Mouse (Mus musculus) G1E (cell line): Measurements from ENCODE around the gene Hltf. TPM values are rescaled to one million over a fixed set of nuclear protein-coding genes. Genes with fewer than 3 reads are reported as not detected.
"Not testable (repeated sequence)": the region's sequence is repeated elsewhere in the genome, so short reads cannot be mapped to it uniquely, and the experiment has no call there.

Experiments
- ATAC-seq: 2 replicates; pipeline ENCODE4 v1.8.0; 2016; ENCODE audit warnings: mild to moderate bottlenecking; ENCODE audit not compliant: insufficient number of reproducible peaks, poor library complexity, low FRiP score, severe bottlenecking; ENCODE audit errors: extremely low read depth
- DNase-seq: peaks from one replicate; pipeline ENCODE4 v3.0.0; 2012; ENCODE audit warnings: low spot score
- H3K27me3 ChIP-seq: 2 replicates; pipeline ENCODE4 v1.6.1; 2012; ENCODE audit warnings: mild to moderate bottlenecking, low read length, inconsistent platforms; ENCODE audit not compliant: insufficient read depth
- H3K36me3 ChIP-seq: replicated peaks from 2 replicates; pipeline ENCODE3; 2012; ENCODE audit warnings: mild to moderate bottlenecking, inconsistent platforms
- H3K4me1 ChIP-seq: 2 replicates; pipeline ENCODE4 v1.6.1; 2012; ENCODE audit warnings: low read depth, low read length, inconsistent platforms, mixed read lengths; ENCODE audit not compliant: insufficient read depth
- H3K4me3 ChIP-seq: 2 replicates; pipeline ENCODE4 v1.5.1; 2012; ENCODE audit warnings: low read depth, mild to moderate bottlenecking, inconsistent platforms, low read length, moderate library complexity, mixed read lengths
- H3K9me3 ChIP-seq: replicated peaks from 2 replicates; pipeline ENCODE4 v1.6.1; 2012; ENCODE audit warnings: inconsistent platforms
- CTCF ChIP-seq: IDR thresholded peaks from 2 replicates; pipeline ENCODE4 v1.5.1; 2012; ENCODE audit warnings: low read depth, low read length, inconsistent platforms, mixed read lengths
- GATA1 ChIP-seq: IDR thresholded peaks from 2 replicates; pipeline ENCODE4 v1.6.1; 2012; ENCODE audit warnings: borderline replicate concordance, low read length, inconsistent platforms, mixed read lengths
- GATA2 ChIP-seq: IDR thresholded peaks from 2 replicates; pipeline ENCODE4 v1.6.1; 2012; ENCODE audit warnings: low read depth, low read length, inconsistent platforms, borderline replicate concordance
- POLR2AphosphoS5 ChIP-seq: IDR thresholded peaks from 2 replicates; pipeline ENCODE4 v1.6.1; 2012; ENCODE audit warnings: low read depth, low read length, inconsistent platforms; ENCODE audit not compliant: insufficient replicate concordance
- TAL1 ChIP-seq: conservative IDR thresholded peaks from 2 replicates; pipeline ENCODE4 v1.6.1; 2012; ENCODE audit warnings: low read depth, low read length, inconsistent platforms, mixed read lengths
- polyA plus RNA-seq: library from polyadenylated mRNA; stranded (reverse); fragments of >175 nt; gene quantifications from 2 replicates; pipeline ENCODE4 v1.2.3, GENCODE M21; 2012
- total RNA-seq, 2 experiments: library from RNA; stranded (forward) in 1 of 2; stranded (reverse) in 1 of 2; fragments of 200-1000 nt in 1 of 2; fragments of >200 nt in 1 of 2; fragmentation: Nextera tagmentation in 1 of 2; gene quantifications; 2 replicates each; pipeline ENCODE4 v1.2.3; 2014 to 2017

Hltf gene
- total and polyA plus RNA-seq, 3 experiments: 14.2 to 85.2 (median 85.0) TPM

DNA sequence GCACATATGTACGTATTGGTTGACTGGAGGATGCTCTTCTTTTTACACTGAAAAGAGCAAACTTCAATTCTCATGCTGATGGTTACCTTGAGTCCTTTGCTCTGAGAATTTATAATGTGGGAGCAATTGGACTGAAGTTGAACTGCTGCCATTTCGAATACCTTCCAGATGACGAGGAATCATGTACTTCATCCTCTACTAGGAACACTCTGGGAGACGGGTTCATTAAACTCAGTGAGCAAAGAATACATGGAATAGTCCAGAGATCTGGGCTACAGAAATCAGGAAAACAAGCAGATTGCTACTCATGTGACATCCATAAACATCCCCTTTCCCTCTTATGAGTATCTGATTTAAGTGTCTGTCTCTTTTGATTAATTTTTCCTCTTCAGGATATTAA lies 21.5 kb upstream of the Hltf start:
- H3K4me3 ChIP-seq: no peak overlapping the region
- ATAC-seq (no peak), DNase-seq (no peak)
- no peaks in the 10 kb centered on the region for H3K9me3 ChIP-seq
- H3K36me3 ChIP-seq: peaks cover 8% of the 10 kb centered on the region
- H3K4me1 ChIP-seq: peaks cover 18% of the 10 kb centered on the region
- TF ChIP-seq GATA2: no peak
- no peak for TF ChIP-seq POLR2AphosphoS5
- no peak for TF ChIP-seq GATA1
- no peak for TF ChIP-seq TAL1
- TF ChIP-seq CTCF: no peak
- H3K27me3 ChIP-seq: no peaks in the 10 kb centered on the region

DNA sequence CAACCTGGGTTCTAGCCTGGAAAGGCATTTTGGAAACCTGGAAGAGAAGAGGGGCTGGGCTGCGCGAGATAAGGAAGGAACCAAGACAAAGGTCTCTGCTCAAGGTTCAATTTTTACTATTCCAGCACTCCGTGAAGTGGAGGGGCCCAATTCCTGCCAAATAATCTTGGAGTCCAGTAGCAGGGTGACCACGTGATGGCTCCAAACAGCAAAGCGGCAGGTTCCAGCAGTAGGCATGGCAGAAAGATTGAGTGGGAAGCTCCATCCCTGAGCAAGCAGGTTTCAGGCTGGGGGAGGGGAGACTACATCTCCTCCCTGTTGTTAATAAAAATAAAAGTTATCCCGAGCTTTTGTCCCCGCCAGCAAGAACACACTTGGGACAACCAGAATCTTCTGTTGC lies 16.1 kb upstream of the Hltf start:
- not testable (repeated sequence) for H3K27me3 ChIP-seq, ATAC-seq, H3K4me1 ChIP-seq, H3K9me3 ChIP-seq, H3K4me3 ChIP-seq, H3K36me3 ChIP-seq, DNase-seq

DNA sequence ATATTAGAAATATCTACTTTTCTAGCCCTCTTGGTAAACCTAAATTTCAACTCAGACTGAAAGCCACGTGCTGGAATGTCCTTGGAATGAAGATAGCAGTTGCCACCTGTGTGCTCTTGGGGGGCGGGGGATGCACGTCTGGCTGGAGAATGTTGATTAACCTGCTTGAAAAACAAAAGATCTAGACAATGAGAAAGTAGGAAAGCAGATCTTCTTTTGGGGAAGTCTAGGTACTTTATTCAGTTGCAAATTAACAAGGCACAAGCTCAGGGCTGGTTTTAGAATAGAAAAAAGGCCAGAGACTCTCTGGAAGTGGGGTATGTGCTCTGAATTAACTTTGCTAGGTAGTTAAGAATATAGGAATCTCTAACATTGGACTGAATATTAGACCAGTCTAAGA lies 12.9 kb upstream of the Hltf start:
- not testable (repeated sequence) for H3K36me3 ChIP-seq, H3K4me3 ChIP-seq, ATAC-seq, H3K4me1 ChIP-seq, DNase-seq, H3K27me3 ChIP-seq, H3K9me3 ChIP-seq

DNA sequence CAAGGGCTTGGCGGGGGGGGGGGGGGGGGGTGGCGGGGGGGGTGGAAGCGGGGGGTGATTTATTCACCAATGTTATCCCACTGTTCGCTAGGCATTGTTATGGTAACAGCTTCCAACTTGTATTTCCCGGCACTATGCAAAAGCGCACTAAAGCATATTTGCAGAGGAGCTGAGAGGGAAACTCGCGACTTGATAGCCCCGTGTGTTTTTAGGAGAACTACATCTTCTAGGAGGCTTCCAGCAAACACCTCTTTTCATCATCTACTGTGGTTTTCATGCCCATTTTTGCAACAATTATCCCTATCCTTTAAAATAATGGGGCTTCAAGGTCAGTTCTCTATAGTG lies 558 bp downstream of the Hltf start:
- Histone ChIP-seq H3K36me3 (peaks cover 14% of the 10 kb centered on the region), H3K4me3 (peak overlapping the region; percentile 85), H3K9me3 (no peaks in the 10 kb centered on the region), H3K4me1 (peaks cover 7% of the 10 kb centered on the region), H3K27me3 (no peaks in the 10 kb centered on the region)
- ATAC-seq (no peak), DNase-seq (no peak)
- TF ChIP-seq GATA1: no peak
- TF ChIP-seq CTCF: no peak
- no peak for TF ChIP-seq GATA2
- TF ChIP-seq TAL1: no peak
- TF ChIP-seq POLR2AphosphoS5: no peak

DNA sequence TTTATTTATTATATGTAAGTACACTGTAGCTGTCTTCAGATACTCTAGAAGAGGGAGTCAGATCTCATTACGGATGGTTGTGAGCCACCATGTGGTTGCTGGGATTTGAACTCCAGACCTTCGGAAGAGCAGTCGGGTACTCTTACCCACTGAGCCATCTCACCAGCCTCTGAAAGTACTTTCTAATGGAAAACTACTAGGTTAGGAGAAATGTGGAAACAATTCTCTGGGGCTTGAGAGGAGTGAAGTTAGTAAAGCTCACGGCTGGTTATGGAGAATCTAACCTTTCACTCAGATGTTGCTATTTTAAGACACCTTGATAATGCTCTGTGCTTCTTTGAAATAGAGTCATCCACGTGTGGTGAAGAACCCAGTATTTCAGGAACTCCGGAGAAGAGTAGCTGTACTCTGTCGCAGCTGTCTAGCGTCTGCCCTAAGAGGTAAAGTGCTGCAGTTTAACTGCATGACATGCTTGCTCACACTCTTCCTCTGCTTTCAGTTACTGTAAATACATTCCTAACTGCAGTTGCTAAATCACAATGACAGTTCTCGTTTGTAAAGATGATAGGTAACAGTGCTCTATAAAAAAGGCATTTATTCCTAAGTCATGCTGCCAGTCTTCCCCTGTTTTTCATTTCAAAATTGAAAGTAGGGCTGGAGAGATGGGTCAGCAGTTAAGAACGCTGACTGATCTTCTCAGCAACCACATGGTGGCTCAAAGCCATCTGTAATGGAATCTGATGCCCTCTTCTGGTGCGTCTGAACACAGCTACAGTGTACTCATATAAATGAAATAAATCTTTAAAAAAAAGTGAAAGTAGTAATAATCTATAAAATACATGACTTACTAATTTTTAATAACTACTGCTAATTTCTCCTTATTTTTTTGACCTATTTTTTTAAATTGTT lies 18.8 kb downstream of the Hltf start:
- H3K27me3 ChIP-seq: no peaks in the 10 kb centered on the region
- H3K4me1 ChIP-seq: peaks cover 2% of the 10 kb centered on the region; the same call in 1 of the 2 replicates
- DNase-seq (no peak), ATAC-seq (no peak)
- no peaks in the 10 kb centered on the region for H3K9me3 ChIP-seq
- no peak for TF ChIP-seq TAL1
- TF ChIP-seq GATA2: no peak
- no peak for TF ChIP-seq GATA1
- no peak for TF ChIP-seq POLR2AphosphoS5
- no peak for TF ChIP-seq CTCF
- no peak overlapping the region for H3K4me3 ChIP-seq
- H3K36me3 ChIP-seq: peaks cover 58% of the 10 kb centered on the region

DNA sequence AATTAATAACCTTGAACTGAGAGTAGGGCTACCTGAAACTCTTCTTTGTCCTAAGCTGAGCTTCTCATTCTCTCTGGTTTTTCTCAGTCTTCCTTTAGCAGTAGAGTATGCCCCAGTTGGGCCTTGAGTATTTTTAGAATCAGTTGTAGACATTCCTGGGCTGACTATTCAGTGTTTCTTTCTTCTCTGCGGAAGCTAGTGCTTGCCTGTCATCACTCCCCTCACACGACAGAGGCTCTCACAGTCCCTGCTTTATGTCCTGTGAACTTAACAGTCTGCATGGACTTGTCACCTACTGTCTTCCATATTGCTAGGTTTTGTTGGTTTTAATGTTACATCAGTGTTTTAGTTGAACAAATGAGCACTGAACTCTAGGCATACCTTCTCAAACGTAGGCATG lies 24.6 kb downstream of the Hltf start:
- Histone ChIP-seq H3K9me3 (no peaks in the 10 kb centered on the region), H3K27me3 (no peaks in the 10 kb centered on the region), H3K4me1 (no peaks in the 10 kb centered on the region), H3K36me3 (peaks cover 64% of the 10 kb centered on the region), H3K4me3 (no peak overlapping the region)
- no peak for TF ChIP-seq GATA1
- TF ChIP-seq TAL1: no peak
- TF ChIP-seq CTCF: no peak
- no peak for TF ChIP-seq POLR2AphosphoS5
- TF ChIP-seq GATA2: no peak
- DNase-seq (no peak), ATAC-seq (no peak)

DNA sequence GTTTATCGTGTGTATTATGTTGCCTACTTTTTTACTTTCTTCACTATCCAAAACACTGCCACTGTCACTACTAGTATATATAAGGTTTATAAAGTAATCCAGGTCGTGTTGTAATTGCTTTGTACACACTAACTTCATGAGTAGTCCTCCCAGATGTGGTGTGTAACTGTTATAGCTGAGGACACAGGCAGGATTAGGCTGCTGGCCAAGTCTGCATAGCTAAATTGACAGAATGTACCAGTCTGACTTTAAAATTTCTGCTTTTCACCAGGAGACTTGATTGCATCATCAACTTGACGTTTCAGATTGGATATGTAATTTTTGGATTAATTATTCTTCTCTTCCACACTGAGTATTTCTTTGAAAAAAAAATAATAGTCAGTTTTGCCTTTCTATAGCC lies 46.2 kb downstream of the Hltf start:
- DNase-seq: no peak
- TF ChIP-seq CTCF (no peak), GATA2 (no peak), GATA1 (no peak), POLR2AphosphoS5 (no peak), TAL1 (no peak)
- H3K9me3 ChIP-seq: no peaks in the 10 kb centered on the region

More for the DNA sequence above, 46.2 kb downstream of the Hltf start:
- Histone ChIP-seq H3K4me1 (no peaks in the 10 kb centered on the region), H3K27me3 (no peaks in the 10 kb centered on the region), H3K36me3 (peaks cover 38% of the 10 kb centered on the region), H3K4me3 (no peak overlapping the region)
- no peak for ATAC-seq
